Mouse (Mus musculus) stomach, postnatal 0 days (tissue): ENCODE measurements at regions not wholly inside any gene's neighbourhood (a gene's known extent, or its start where the extent isn't known, plus 50 kb on each side); places are given as distances from the start of the nearest gene placed in this dataset.

Source experiments
- CTCF ChIP-seq: IDR thresholded peaks from 2 replicates; pipeline ENCODE4 v1.5.1; 2016; ENCODE audit warnings: antibody characterized with exemption, low read depth, mild to moderate bottlenecking, moderate library complexity
- EP300 ChIP-seq: optimal IDR thresholded peaks from 2 replicates; pipeline ENCODE3; 2016; ENCODE audit warnings: antibody characterized with exemption

GRCm38 (mm10) chr1:124730364-124730763 is 685.0 kb upstream of the Dpp10 start:
- TF ChIP-seq CTCF = no peak
- TF ChIP-seq EP300 = no peak
